Mouse (Mus musculus) lung, postnatal 4 days (tissue): ENCODE results near the gene Cd27.

ENCODE experiments used
- DNase-seq, 2 experiments: peaks; one replicate each; pipeline ENCODE4 v3.0.0; 2021

Cd27 gene

GRCm38 (mm10) chr6:125241566-125241965, 4.8 kb upstream of the Cd27 start:
- DNase-seq: no peak

DNA sequence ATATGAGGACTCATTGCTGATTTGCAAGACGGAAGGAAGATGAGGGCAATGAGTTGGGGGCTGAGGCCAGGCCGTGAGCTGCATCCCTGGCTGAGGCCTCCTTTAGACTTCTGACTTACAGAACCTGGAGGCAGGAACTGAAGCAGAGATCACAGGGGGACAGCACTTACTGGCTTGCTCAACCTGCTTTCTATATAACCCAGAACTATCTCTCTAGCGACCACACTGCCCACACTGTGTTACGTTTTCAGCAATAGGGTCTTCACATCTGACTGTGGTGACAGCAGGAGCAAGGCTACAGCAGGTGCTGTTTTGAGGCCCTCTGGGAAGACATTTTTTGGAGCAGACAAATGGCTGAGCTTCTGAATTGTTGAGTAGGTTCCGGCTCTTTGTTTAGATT, 3.8 kb upstream of the Cd27 start:
- DNase-seq: no peak

- no peak for DNase-seq
Observed at GRCm38 (mm10) chr6:125239547-125239946, 2.7 kb upstream of the Cd27 start.

DNA sequence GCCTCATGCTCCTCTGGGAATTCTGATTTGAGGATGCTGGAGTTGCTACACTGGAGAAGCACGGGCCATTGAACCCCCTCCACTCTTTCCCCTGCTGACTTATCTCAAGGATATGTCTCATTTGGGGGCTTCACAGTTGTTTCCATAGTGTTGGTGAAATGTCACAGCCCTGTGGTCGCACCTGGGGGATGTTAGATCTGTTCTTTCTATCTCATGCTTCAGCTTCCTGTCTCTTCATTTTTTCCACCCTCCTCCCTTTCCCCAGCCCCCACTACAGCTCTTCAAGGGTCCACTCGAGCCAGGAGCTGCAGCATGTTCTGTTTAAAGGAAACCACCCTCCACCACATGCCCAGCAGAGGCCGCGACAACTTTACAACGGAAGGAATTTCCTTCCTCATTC, 1.6 kb upstream of the Cd27 start:
- no peak for DNase-seq

GRCm38 (mm10) chr6:125237421-125237820, 611 bp upstream of the Cd27 start:
- no peak for DNase-seq

GRCm38 (mm10) chr6:125236341-125236740, 469 bp downstream of the Cd27 start:
- DNase-seq: no peak

- DNase-seq: no peak
Observed at GRCm38 (mm10) chr6:125234520-125234828, 2.3 kb downstream of the Cd27 start.

GRCm38 (mm10) chr6:125233816-125234519, 2.8 kb downstream of the Cd27 start:
- peak in 1 of 2 experiments; percentile 66 for DNase-seq

DNA sequence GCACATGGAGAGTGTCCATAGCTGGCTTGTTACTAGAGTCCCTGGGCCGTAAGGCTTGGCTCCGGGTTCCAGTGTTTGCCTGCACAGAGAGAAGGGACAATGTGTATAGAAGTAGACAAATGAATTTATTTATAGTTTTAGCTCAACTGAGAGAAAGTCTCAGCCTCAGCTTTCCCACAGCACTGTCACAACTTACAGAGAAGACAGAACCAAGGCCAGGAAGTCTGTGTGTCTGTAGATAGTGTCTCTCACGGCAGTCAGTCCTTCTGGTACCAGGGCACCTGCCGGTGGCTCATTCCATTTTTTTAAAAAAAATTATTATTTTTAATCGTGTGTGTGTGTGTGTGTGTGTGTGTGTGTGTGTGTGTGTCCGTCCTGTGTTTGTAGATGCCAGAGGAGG, 4.3 kb downstream of the Cd27 start:
- DNase-seq: no peak

- no peak for DNase-seq
Observed at GRCm38 (mm10) chr6:125232045-125232437, 4.8 kb downstream of the Cd27 start.

DNA sequence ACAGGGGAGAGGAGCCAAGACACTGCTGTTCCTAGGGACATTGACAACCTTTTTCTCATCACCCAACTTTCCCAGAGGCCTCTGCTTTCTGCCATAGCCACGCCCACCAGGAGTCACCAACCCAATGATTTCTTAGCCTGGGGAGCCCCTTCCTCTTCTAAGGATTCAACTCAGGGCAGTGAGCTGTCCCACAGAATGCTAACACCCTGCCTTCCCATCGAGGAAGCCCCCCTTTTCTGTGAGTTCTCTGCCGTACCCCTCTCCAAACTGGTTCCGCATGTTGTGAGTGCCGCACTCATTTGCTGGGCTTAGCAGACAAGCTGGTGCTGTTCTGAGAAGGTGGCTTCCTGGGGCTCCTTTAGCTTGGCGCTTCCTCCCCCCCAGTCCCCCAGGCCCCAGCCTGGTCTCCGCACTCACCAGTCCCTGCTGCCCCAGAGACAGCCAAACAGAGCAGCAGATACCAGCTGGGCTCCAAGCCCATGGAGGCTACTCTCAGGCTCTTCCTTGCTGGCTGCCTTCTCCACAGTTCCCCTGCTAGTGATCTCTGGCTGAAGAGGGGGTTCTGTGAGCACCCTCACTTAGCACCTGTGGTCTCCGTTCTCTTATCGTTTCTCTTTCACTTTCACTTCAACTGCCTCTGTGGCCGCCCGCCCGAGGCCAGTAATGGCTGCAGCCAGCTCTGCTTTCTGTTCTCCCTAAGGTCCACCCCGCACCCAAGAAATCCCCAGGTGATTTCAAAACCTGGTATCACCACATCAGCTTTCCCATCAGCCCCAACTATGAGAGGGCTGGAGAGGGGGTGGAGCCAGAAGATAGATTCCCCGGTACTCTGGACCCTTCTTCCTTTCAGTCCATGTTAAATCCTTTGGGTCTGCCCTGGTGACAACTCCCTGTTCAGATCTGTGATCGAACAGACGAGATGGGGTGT, 5.4 kb downstream of the Cd27 start, which contains the start of gene Tapbpl:
TSS of gene Tapbpl (minus strand) at position 744 of the 928 bp plus-strand sequence.
- peak; percentile 68 to 70 for DNase-seq

DNA sequence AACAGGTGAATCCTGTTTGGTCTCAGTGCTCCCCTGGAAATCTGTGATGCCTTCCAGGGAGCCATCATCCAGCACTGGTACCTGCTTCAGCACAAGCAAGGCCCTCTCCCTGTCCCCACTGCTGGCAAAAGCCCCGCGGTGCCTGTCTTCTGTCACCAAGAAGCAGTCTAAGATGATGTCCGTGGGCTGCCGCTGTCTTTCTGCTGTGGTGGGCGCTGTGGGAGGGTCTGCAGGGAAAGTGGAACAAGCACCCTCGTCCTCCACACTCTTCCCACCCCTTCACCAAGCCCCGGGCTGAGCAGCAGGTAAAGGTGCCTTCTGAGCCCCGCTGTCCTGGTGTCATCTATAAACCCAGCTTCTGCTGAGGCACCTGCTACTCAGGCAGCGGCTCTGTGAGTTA, 6.2 kb downstream of the Cd27 start:
- DNase-seq: no peak

- no peak for DNase-seq
Observed at GRCm38 (mm10) chr6:125225518-125226115, 11.2 kb downstream of the Cd27 start.

DNA sequence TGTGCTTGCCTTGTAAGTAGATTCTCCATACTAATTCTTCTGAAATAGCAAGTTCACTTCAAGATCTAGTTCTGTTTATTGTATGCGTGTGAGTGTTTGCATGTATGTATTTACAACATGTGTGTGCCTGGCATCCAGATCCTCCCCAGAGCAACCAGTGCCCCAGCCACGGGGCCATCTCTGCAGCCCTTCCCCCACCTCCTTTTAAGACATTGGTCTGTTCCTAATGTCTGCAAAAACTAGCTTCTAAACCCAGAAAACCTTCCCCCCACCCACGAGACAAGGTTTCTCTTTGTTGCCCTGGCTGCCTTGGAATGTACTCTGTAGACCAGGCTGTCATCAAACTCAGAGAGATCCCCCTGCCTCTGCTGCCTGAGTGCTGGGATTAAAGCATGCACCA, 14.2 kb downstream of the Cd27 start:
- no peak for DNase-seq

DNA sequence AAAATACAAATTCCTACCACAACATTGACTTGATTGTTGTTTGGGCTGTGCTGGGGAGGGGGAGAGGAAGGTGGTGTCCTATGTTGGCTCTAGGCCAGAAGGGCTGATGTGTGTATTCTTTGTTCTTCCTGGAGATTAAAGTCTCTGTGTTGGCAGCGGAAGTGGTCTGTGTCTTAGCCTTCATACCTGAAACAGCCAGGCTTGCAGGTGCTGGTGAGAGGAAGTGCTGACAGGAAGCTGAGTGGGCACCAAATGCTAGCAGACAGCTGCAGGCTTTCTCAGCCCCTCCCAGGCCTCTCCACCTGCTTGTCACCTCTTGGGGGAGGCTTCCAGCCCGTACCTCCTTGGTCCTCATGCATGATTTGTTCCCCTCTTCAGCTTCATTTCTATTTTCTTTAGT, 14.7 kb downstream of the Cd27 start:
- DNase-seq: peak; percentile 28 to 60

DNA sequence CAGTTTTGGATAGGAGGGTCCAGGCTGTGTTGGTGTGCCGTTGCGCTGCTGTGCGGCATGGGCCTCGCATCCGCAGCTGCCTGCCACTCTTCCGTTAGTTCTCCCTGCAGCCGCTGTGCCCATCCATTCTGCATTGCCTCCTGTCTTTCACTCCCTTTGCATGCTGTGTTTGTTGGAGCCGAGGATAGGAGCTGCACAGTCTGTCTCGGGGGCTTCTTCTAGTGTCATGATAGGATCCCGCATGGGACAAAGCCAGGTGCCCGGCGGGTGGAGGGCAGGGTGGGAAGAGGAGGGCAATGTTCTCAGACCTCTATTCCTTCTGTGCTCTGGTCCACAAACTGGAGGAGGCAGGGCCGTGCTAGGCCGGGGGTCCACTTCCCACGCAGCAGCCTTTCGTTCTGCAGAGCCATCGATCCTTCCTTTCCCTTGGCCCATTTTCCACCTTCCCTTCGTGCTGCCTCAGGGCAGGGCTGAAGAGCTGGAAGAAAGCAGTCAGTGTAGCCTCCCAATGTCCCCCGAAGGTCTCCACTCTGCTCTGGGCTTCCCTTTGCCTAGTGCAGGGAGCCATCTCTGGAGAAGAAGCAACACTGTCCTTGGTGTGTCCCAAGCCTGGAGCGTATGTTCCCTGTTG, 15.6 kb downstream of the Cd27 start:
- DNase-seq: no peak

DNA sequence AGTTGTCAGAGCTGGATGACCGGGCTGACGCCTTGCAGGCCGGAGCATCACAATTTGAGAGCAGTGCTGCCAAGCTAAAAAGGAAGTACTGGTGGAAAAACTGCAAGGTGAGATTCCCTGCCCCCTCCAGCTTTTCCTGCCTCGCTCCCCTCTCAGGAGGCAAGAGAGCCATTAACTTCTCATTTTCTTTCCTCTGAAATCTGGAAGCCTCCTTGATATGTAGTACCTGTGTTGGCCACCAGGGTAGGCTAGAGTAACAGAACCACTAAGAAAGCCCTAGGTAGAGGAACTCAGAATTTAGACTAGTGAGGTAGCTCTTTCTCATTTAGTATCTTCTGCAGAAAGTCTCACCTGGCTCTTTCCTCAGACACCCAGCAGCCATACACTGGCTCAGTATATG, 17.8 kb downstream of the Cd27 start:
- peak in 1 of 2 experiments; percentile 76 for DNase-seq

DNA sequence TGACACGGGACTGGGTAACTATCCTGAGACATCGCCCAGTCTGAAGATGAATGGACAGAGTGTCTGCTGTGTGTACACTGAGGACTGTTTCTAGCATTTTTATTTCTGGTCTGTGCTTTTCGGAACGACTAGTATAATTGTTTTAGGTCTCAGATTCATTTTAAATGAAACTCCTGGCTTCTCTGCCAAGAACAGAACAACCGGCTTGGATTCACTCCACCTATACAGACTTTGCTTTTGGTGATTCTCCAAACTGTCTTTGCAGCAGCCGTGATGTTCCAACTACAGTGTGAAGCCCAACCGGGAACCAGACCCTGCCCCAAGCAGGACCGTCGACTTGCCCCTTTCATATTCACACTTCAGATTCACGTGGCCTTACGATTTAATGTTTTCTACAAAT, 18.9 kb downstream of the Cd27 start:
- no peak for DNase-seq

DNA sequence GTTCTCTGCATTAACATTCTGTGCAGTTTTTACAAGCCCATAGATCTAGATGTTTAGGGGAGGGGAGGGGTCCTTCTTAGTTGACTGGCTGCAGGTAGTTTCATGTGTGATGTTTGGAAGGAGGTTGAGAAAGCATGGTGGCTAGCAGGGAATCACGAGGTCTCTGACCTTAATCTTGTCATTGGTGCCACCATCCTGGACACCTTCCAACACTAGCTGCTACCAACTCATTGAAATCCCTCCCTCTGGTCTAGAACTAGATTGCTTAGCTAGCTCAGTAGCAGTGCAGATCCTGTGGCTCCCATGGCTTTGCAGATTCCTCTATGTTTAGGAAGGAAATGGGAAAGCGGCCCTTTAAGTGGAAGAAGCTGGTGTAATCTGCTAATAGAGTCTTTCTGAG, 19.9 kb downstream of the Cd27 start:
- DNase-seq: no peak

DNA sequence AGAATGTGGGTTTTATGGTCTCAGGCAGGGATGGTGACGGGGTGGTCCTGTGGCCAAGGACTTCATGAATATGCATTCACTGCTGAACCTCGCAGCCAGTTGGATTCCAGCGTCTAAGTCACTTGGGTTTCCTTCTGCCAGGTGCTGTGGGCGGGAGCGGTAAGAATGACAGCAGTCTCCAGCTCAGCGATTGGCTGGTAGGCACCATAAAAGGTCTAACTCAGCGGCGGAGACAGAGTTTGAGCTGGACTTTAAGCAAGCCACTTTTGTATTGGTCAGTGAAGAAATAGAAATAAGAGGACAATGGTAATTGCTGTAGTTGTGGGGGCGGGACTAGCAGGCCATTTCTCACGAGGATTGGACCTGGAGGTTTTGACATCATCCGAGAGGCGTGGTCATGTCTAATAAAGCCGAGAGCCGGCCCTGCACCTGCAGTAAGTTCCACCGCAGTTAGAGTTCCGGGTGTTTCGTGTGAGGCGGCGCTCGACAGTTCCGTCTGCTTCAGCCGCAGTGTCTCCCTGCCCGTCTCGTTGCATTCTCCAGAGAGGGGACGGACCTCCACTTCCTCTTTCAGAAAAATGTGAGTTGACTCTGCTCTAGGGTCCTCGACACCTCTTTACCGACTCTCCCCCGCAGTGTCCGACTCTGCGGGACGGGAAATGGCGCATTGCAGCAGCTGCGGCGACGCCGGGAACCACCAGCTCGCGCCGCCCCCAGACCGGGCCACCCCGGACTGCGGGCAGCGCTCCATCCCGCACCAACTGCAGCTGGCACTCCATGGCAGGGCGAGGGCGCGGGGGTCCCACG, 21.5 kb downstream of the Cd27 start, which contains the start of gene Vamp1:
TSS of gene Vamp1 (plus strand) at position 404 of the 807 bp plus-strand sequence.
- DNase-seq: peak; percentile 95 to 96

DNA sequence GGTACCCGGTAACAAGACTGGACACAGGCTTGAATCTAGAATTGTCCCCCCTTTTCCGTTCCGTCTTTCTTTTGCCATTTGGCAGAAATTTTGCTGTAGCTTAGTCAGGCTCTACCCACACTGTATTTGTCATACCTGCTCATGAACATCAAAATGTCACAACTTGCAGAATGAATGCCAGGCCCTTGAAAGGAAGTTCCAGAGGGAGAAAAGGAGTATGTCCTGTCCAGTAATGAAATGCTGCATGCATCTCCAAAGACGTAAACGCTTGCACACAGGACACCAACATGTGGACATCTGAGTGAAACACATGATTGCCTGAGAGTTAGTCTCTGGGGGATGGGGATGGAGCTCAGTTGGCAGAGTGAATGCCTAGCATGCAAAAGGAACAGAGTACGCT, 23.1 kb downstream of the Cd27 start:
- DNase-seq: no peak

- no peak for DNase-seq
Observed at GRCm38 (mm10) chr6:125213129-125213528, 23.7 kb downstream of the Cd27 start.
